Mouse (Mus musculus) spleen, embryonic (tissue): ENCODE results near the gene Galnt4.

Source experiments
- CTCF ChIA-PET: fragments of 350-600 bp; sonication (Branson Sonifier 250); formaldehyde crosslinking; loops from one replicate; lab custom pipeline; 2022; lab: Charles Lee

Galnt4 gene

GRCm38 (mm10) chr10:99107964-99108363, at the start of gene Galnt4:
Gene Galnt4, plus strand, starts transcription at chr10:99108159.
- CTCF ChIA-PET: interaction anchor here (0.7 to 1.1 kb wide), 3 partner anchors 13 to 44 kb away, joined by 3 to 4 read pairs (median 3); no protein-coding TSS in a partner anchor

GRCm38 (mm10) chr10:99060588-99060987, 47.4 kb upstream of the Galnt4 start:
- CTCF ChIA-PET: no interaction called here

DNA sequence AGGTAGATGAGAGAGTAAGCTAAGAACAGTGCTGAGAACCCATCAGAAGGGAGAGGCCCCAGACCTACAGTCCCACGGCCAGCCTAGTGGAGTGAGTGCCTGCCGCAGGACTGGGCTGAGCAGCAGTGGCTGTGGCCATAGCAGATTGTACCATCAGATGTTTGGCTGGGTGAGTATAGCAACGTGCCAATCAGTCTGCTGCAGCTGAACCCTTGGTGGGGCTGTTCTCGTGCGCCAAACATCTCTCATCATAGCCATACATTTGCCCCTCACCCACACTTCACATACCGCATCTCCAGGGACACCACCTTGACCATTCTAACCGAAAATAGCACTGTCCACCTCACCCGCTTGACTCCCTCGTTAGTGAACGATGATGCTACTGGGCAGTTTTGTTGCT, 46.5 kb upstream of the Galnt4 start:
- CTCF ChIA-PET: no interaction called here

DNA sequence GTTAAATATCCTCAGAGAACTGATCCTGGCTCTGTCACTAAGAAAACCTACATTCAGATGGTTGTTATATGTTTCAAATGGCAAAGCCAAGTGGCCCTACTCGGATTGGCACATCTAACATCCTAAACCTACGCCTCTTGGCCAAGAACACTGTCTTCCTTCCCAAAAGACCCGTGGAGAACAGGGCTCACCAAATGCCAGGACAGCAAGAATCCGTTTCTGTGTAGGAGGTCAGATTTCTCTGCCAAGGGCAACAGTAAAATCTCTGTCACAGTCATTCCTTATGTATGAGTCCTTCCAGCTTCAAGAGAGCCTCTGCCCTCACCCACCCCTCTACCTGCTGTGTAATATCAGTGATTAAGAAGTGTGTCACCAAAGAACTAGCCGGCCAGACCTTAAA, 45.4 kb upstream of the Galnt4 start:
- CTCF ChIA-PET: no interaction called here

DNA sequence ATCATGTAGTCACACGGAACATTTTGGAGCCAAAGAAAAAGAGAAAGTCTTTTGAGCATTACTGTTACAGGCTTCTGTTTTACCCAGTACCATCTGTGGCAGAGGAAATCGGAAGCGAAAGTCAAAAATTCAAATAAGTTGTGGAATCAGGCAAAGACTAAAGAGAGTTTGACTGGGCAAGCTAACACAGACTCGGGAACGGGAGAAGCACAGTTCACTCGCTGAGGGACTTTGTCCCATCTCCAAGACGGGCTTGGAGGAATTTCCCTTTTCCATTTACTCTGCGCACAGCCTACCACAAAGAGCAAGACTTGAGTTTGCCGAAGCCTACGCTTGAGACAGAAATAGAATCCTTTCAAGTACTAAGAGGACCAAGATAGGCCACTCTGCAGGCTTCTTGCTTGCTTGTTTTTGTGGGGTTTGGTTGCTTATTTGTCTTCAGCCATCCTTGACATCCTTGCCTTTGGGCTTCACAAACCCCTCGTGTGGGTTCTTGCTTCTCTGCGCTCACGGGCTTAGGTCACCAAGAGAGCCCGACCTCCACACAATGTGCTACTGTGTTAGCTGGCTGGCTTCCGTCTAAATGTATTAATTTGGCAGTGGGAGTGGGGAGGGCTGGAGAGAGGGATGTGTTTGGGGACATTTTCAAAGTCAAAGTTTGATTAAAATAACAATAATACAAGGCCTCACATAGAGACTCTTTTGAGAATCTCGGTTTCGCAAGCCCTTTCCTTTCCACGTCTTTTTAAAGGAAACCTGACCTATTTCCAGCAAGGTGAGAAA, 31.7 kb upstream of the Galnt4 start:
- CTCF ChIA-PET: no interaction called here

- CTCF ChIA-PET: no interaction called here
Measured at GRCm38 (mm10) chr10:99078621-99079020, 29.3 kb upstream of the Galnt4 start.

- CTCF ChIA-PET: interaction anchor here (0.5 kb wide), 1 partner anchor 1380 kb away, joined by 3 read pairs; no protein-coding TSS in a partner anchor
Measured at GRCm38 (mm10) chr10:99081569-99081990, 26.4 kb upstream of the Galnt4 start.

DNA sequence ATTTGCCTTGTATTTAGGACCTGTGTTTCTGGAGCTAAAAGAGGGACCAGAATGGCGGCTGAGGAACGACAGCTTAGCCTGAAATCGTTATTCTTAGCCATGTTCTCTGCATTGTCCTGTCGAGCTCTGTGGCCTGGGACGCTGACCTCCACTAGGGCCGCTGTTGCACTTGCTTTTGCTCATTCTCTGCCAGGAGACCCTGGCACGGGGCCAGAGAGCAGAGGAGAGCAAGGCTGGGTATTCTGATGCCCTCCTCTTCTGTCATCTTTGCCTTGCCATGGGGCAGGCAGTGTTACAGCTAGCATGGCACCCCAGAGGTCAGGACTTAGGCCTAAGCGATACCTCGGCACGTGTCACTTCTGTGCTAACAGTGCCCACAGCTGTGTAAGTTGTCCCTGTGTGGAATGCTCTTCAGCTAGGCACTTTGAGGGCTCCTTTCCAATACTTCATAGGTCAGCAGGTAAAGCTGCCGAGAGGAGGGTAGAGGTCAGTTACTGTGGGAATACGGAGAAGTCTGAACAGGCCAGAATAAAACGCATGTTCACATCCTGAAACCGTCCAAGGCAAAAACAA, 24.4 kb upstream of the Galnt4 start:
- CTCF ChIA-PET: interaction anchor here (0.7 to 0.8 kb wide), 2 partner anchors 77 to 1413 kb away, joined by 3 to 4 read pairs; no protein-coding TSS in a partner anchor

- CTCF ChIA-PET: interaction anchor here (0.7 kb wide), 1 partner anchor 583 kb away, joined by 4 read pairs; no protein-coding TSS in a partner anchor
Measured at GRCm38 (mm10) chr10:99084397-99085239, 23.3 kb upstream of the Galnt4 start.

- CTCF ChIA-PET: interaction anchor here (0.7 kb wide), 1 partner anchor 583 kb away, joined by 4 read pairs; no protein-coding TSS in a partner anchor
Measured at GRCm38 (mm10) chr10:99085240-99085587, 22.7 kb upstream of the Galnt4 start.

- CTCF ChIA-PET: no interaction called here
Measured at GRCm38 (mm10) chr10:99086029-99086428, 21.9 kb upstream of the Galnt4 start.

- CTCF ChIA-PET: no interaction called here
Measured at GRCm38 (mm10) chr10:99089906-99090305, 18.1 kb upstream of the Galnt4 start.

DNA sequence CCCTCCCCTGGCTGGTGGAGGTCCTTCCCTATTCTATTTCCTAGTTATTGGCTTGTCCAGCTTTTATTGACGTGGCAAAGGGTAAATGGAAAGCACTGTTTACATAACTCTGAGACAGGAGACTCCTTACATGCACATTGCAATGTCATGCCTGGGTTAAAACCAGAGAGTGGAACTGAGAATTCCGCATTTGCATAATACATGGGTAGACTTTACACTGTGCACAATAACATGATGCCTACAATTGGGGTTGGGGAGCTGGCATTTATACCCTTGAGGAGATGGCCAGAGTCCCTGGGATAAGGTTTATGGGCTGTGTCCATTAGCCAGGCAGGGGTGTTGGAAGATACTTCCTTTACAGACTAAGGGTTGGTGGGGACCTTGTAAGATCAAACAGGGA, 14.6 kb upstream of the Galnt4 start:
- CTCF ChIA-PET: no interaction called here

DNA sequence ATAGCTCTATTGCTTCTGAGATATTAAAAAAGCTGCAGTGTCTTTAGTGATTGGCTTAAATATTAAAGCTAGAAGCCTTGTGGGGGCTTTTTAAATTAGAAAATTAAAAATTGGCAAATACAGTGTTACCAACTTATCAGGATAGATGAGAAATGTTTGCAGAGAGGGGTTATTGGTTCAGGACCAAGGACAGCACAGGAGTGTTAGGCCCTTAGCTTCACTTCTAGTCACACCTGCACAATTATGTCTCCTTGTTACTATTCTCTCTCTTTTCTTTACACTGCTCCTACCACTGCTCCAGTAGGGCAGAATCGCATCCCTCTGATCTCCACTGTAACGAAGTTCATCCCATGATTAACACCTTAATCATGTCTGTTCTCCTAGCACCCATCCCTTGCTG, 12.8 kb upstream of the Galnt4 start:
- CTCF ChIA-PET: interaction anchor here (0.7 kb wide), 1 partner anchor 389 kb away, joined by 4 read pairs; no protein-coding TSS in a partner anchor

DNA sequence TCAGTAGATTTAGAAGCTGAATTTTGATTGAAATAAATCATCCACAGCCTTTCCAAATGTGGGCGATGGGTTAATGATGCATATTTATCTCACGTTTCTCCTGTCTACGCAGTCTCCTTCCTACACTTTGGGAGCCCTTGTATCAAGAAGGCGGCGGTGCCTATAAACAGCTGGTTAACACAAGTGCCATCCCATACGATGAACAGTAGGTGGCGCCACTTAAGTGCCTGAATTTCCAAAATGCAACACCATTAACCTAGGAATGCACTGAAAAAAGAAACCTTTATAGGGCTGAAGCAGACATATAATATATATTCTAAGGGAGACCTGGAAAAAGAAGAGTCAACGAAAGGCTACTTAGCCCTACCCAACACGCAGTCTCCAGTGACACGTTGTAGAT, 10.6 kb upstream of the Galnt4 start:
- CTCF ChIA-PET: interaction anchor here (1.1 to 1.3 kb wide), 3 partner anchors 9 to 436 kb away, joined by 3 to 8 read pairs (median 4); partner anchors contain the start of gene Poc1b

GRCm38 (mm10) chr10:99105522-99105921, 2.4 kb upstream of the Galnt4 start:
- CTCF ChIA-PET: interaction anchor here (1.3 kb wide), 1 partner anchor 27 kb away, joined by 4 read pairs; no protein-coding TSS in a partner anchor

GRCm38 (mm10) chr10:99106311-99106702, 1.7 kb upstream of the Galnt4 start:
- CTCF ChIA-PET: interaction anchor here (0.8 to 1.3 kb wide), 3 partner anchors 8 to 26 kb away, joined by 3 to 4 read pairs (median 4); no protein-coding TSS in a partner anchor

DNA sequence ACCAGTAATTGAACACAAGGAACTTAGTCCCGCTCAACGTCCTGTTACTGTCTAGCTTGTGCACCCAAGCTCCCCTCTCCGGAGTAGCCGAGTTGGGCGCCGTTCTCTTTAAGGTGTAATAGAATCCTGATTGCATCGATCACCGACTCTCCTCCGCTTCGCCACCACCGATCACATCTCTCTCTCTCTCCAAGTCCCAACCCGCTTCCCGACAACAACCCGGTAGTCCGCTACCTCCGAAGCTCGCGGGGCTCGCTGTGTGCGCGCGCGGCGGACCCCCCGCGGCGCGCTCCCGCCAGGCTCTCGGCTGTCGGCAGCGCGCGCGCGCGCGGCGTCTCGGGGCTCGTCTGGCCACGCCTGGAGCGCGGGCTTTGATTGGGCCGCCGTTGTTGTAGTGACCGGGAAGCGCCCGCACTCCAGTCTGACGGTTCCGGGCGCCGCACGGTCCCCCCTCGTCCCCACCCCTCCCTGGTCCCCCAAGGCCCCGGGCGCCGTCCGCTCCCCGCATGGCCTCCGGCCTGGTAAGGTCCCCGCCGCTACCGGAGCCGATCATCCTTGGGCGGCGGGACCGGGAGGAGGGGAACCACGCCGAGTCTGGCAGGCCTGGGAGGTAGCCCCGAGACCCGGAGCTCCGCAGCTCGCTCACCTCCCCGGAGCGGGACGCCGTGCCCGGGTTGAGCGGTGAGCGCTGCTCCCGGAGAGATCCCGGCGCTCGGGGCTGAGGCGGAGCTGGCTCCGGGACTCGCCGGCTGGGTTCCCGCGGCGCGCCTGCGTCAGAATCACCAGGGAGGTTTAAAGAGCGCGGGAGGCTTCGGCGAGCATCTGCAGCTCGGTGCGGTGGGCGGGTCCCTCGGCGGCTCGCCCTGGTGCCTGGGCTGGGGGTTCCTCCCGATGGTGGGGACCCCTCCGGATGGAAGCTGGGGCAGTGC, 992 bp upstream of the Galnt4 start, which contains the start of gene Poc1b:
TSS of gene Poc1b (plus strand) at position 334 of the 929 bp plus-strand sequence.
- CTCF ChIA-PET: interaction anchor here (0.6 to 1.3 kb wide), 6 partner anchors 9 to 156 kb away, joined by 3 to 10 read pairs (median 4); no protein-coding TSS in a partner anchor

DNA sequence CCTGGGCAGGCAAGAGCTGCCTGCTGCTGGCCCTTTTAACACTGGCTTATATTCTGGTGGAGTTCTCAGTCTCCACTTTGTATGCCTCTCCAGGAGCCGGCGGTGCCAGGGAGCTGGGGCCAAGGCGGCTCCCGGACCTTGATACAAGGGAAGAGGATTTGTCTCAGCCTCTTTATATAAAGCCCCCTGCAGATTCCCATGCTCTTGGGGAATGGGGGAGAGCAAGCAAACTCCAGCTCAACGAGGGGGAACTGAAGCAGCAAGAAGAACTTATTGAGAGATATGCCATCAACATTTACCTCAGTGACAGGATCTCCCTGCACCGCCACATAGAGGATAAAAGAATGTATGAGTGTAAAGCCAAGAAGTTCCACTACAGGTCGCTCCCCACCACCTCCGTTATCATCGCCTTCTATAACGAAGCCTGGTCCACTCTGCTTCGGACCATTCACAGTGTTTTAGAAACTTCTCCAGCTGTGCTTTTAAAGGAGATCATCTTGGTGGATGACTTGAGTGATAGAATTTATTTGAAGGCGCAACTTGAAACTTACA, 548 bp downstream of the Galnt4 start:
- CTCF ChIA-PET: interaction anchor here (0.7 to 1.1 kb wide), 2 partner anchors 12 to 15 kb away, joined by 3 to 4 read pairs; no protein-coding TSS in a partner anchor

- CTCF ChIA-PET: no interaction called here
Measured at GRCm38 (mm10) chr10:99113533-99113932, 5.6 kb downstream of the Galnt4 start.
